Mouse (Mus musculus) CH12.LX (cell line): ENCODE results near the gene Tagln3. TPM values are rescaled to one million over a fixed set of nuclear protein-coding genes. Genes with fewer than 3 reads are reported as not detected.

ENCODE experiments used
- DNase-seq: peaks from one replicate; pipeline ENCODE4 v3.0.0-alpha.2; 2013; ENCODE audit errors: extremely low read depth
- H3K27ac ChIP-seq: 2 replicates; pipeline ENCODE4 v1.5.1; 2012; ENCODE audit warnings: low read depth, mild to moderate bottlenecking, control low read depth, moderate library complexity; ENCODE audit not compliant: insufficient read depth
- H3K27me3 ChIP-seq: replicated peaks from 2 replicates; pipeline ENCODE3; 2012; ENCODE audit warnings: inconsistent platforms
- H3K36me3 ChIP-seq, 2 experiments: replicated peaks in 1 of 2; 2 replicates each; pipeline versions ENCODE3 to v1.6.1; 2012; ENCODE audit warnings: inconsistent platforms in 1 of 2, low read length in 1 of 2, mild to moderate bottlenecking in 1 of 2, mixed read lengths in 1 of 2, moderate library complexity in 1 of 2; ENCODE audit not compliant: control insufficient read depth in 1 of 2, insufficient read depth in 1 of 2
- H3K4me1 ChIP-seq, 2 experiments: 2 replicates each; pipeline ENCODE4 v1.6.1; 2012; ENCODE audit warnings: inconsistent platforms in 1 of 2, moderate library complexity in 1 of 2; ENCODE audit not compliant: insufficient read depth in 2 of 2, control insufficient read depth in 1 of 2
- H3K4me2 ChIP-seq: 2 replicates; pipeline ENCODE4 v1.6.1; 2012; ENCODE audit warnings: low read depth, mild to moderate bottlenecking, control low read depth; ENCODE audit not compliant: poor library complexity, insufficient read depth, severe bottlenecking
- H3K4me3 ChIP-seq, 3 experiments: fragments of 150-350 bp in 1 of 3; sonication (generic) in 1 of 3; replicated peaks in 1 of 3; 2 replicates each; pipeline versions ENCODE3 to v1.5.1; 2011 to 2012; ENCODE audit warnings: low read depth in 2 of 3, low read length in 2 of 3, mild to moderate bottlenecking in 2 of 3, moderate library complexity in 2 of 3, control low read depth in 1 of 3, improper control_type of control experiment in 1 of 3, inconsistent platforms in 1 of 3, mixed read lengths in 1 of 3; ENCODE audit not compliant: poor library complexity in 1 of 3
- H3K79me2 ChIP-seq: replicated peaks from 2 replicates; pipeline ENCODE4 v1.6.1; 2012; ENCODE audit warnings: mild to moderate bottlenecking, moderate library complexity; ENCODE audit not compliant: control insufficient read depth, poor library complexity, insufficient read depth, severe bottlenecking; ENCODE audit errors: extremely low read depth
- H3K9ac ChIP-seq: 2 replicates; pipeline ENCODE4 v1.6.1; 2012; ENCODE audit warnings: low read depth, mild to moderate bottlenecking, control low read depth, moderate library complexity; ENCODE audit not compliant: insufficient read depth
- H3K9me3 ChIP-seq: replicated peaks from 2 replicates; pipeline ENCODE3; 2012; ENCODE audit warnings: low read length, inconsistent platforms, mixed read lengths
- CHD2 ChIP-seq: IDR thresholded peaks from 2 replicates; pipeline ENCODE4 v1.6.1; 2011; ENCODE audit warnings: low read length, improper control_type of control experiment
- CTCF ChIP-seq, 2 experiments: IDR thresholded peaks in 1 of 2; conservative IDR thresholded peaks in 1 of 2; 2 replicates each; pipeline ENCODE4 v1.5.1; 2011 to 2012; ENCODE audit warnings: low read depth in 2 of 2, low read length in 2 of 2, improper control_type of control experiment in 1 of 2, inconsistent platforms in 1 of 2, mild to moderate bottlenecking in 1 of 2, moderate library complexity in 1 of 2
- ELF1 ChIP-seq: IDR thresholded peaks from 2 replicates; pipeline ENCODE4 v1.6.1; 2014; ENCODE audit warnings: low read depth, mild to moderate bottlenecking, inconsistent platforms, low read length, improper control_type of control experiment
- EP300 ChIP-seq: IDR thresholded peaks from 2 replicates; pipeline ENCODE4 v1.6.1; 2011; ENCODE audit warnings: low read length, improper control_type of control experiment
- ETS1 ChIP-seq: conservative IDR thresholded peaks from 2 replicates; pipeline ENCODE4 v1.6.1; 2012; ENCODE audit warnings: low read depth, mild to moderate bottlenecking, inconsistent platforms, low read length, improper control_type of control experiment, moderate library complexity
- HCFC1 ChIP-seq: IDR thresholded peaks from 2 replicates; pipeline ENCODE4 v1.6.1; 2012; ENCODE audit warnings: low read depth, mild to moderate bottlenecking, inconsistent platforms, low read length, improper control_type of control experiment
- IRF4 ChIP-seq: IDR thresholded peaks from 2 replicates; pipeline ENCODE4 v1.6.1; 2014; ENCODE audit warnings: low read depth, mild to moderate bottlenecking, inconsistent platforms, low read length, improper control_type of control experiment
- MAZ ChIP-seq: IDR thresholded peaks from 2 replicates; pipeline ENCODE4 v1.6.1; 2012; ENCODE audit warnings: low read depth, mild to moderate bottlenecking, inconsistent platforms, low read length, improper control_type of control experiment, moderate library complexity
- MEF2A ChIP-seq: IDR thresholded peaks from 2 replicates; pipeline ENCODE4 v1.6.1; 2014; ENCODE audit warnings: low read depth, mild to moderate bottlenecking, inconsistent platforms, low read length, improper control_type of control experiment, borderline replicate concordance
- MXI1 ChIP-seq: IDR thresholded peaks from 2 replicates; pipeline ENCODE4 v1.6.1; 2011; ENCODE audit warnings: mild to moderate bottlenecking, low read depth, low read length, improper control_type of control experiment
- MYC ChIP-seq: IDR thresholded peaks from 2 replicates; pipeline ENCODE4 v1.6.1; 2011; ENCODE audit warnings: low read depth, mild to moderate bottlenecking, improper control_type of control experiment, low read length
- NELFE ChIP-seq: IDR thresholded peaks from 2 replicates; pipeline ENCODE4 v1.6.1; 2011; ENCODE audit warnings: low read depth, low read length, improper control_type of control experiment
- RAD21 ChIP-seq: IDR thresholded peaks from 2 replicates; pipeline ENCODE4 v1.6.1; 2011; ENCODE audit warnings: low read depth, mild to moderate bottlenecking, low read length, improper control_type of control experiment, moderate library complexity
- SMC3 ChIP-seq: IDR thresholded peaks from 2 replicates; pipeline ENCODE4 v1.6.1; 2011; ENCODE audit warnings: low read depth, low read length, improper control_type of control experiment
- TBP ChIP-seq: conservative IDR thresholded peaks from 2 replicates; pipeline ENCODE4 v1.6.1; 2011; ENCODE audit warnings: low read depth, low read length, improper control_type of control experiment
- TCF12 ChIP-seq: IDR thresholded peaks from 2 replicates; pipeline ENCODE4 v1.6.1; 2014; ENCODE audit warnings: low read depth, mild to moderate bottlenecking, inconsistent platforms, low read length, improper control_type of control experiment
- UBTF ChIP-seq: IDR thresholded peaks from 2 replicates; pipeline ENCODE4 v1.6.1; 2012; ENCODE audit warnings: low read depth, mild to moderate bottlenecking, inconsistent platforms, low read length, improper control_type of control experiment, moderate library complexity
- ZC3H11A ChIP-seq: IDR thresholded peaks from 2 replicates; pipeline ENCODE4 v1.6.1; 2012; ENCODE audit warnings: low read depth, mild to moderate bottlenecking, inconsistent platforms, low read length, improper control_type of control experiment
- dilution Hi-C: fragments of 300-500 bp; cut with MboI; formaldehyde crosslinking; loops from 2 replicates; pipeline ENCODE4 v1.14.3; 2020; ENCODE audit warnings: low sequenced_read_pairs; ENCODE audit not compliant: extremely low pct_unique_long_range_greater_than_20kb, extremely low pct_ligation_motif_present
- in situ Hi-C: fragments of 300-500 bp; cut with MboI; formaldehyde crosslinking; loops from 3 replicates; pipeline ENCODE4 v1.14.3; 2019; ENCODE audit warnings: low sequenced_read_pairs, low pct_ligation_motif_present, low pct_unique_long_range_greater_than_20kb, mixed read lengths
- polyA plus RNA-seq: library from polyadenylated mRNA; unstranded; fragments of >175 nt; gene quantifications from 2 replicates; pipeline ENCODE4 v1.2.1, GENCODE M21; 2012; ENCODE audit warnings: low read depth; ENCODE audit not compliant: insufficient read length
- total RNA-seq, 2 experiments: library from RNA; depleted of rRNA; stranded (reverse); fragments of 300-350 nt in 1 of 2; fragments of >200 nt in 1 of 2; gene quantifications; 2 replicates each; pipeline ENCODE4 v1.2.3; 2012 to 2014

Tagln3 gene
- total and polyA plus RNA-seq, 3 experiments: 0.17 to 0.69 (median 0.19) TPM

GRCm38 (mm10) chr16:45676462-45676861, 47.9 kb downstream of the Tagln3 start:
- H3K79me2 ChIP-seq: no peaks in the 10 kb centered on the region
- no peak overlapping the region for H3K4me3 ChIP-seq
- H3K27me3 ChIP-seq: no peaks in the 10 kb centered on the region
- no peak overlapping the region for H3K27ac ChIP-seq
- no peak overlapping the region for H3K4me2 ChIP-seq
- in situ Hi-C loops (no loop called here), dilution Hi-C loops (no loop called here)
- no peaks in the 10 kb centered on the region for H3K9me3 ChIP-seq
- H3K4me1 ChIP-seq: peaks cover 0 to 2% of the 10 kb centered on the region in 2 experiments; a peak in 1 of 4 replicates
- no peak overlapping the region for H3K9ac ChIP-seq
- no peaks in the 10 kb centered on the region for H3K36me3 ChIP-seq
- peak; percentile 36 for DNase-seq
- no peak for TF ChIP-seq MYC
- TF ChIP-seq TCF12: no peak
- no peak for TF ChIP-seq TBP
- no peak for TF ChIP-seq HCFC1
- peak; percentile 82 for TF ChIP-seq RAD21
- TF ChIP-seq SMC3: peak; percentile 50
- TF ChIP-seq IRF4: peak; percentile 50; the same call in 1 of the 2 replicates
- peak; percentile 51 to 79 for TF ChIP-seq CTCF (conservative IDR thresholded peaks at IDR 0.05 in 1 of 2, IDR thresholded peaks at IDR 0.05 in 1 of 2; ENCODE audit: low read depth in 2 of 2, low read length in 2 of 2)

GRCm38 (mm10) chr16:45670005-45670404, 54.4 kb downstream of the Tagln3 start:
- Histone ChIP-seq H3K9me3 (no peaks in the 10 kb centered on the region), H3K4me3 (no peak overlapping the region), H3K4me1 (peaks cover 5 to 8% of the 10 kb centered on the region in 2 experiments; a peak in 2 of 4 replicates), H3K9ac (no peak overlapping the region), H3K4me2 (no peak overlapping the region), H3K27ac (no peak overlapping the region), H3K79me2 (no peaks in the 10 kb centered on the region), H3K27me3 (no peaks in the 10 kb centered on the region), H3K36me3 (no peaks in the 10 kb centered on the region)
- dilution Hi-C loops (no loop called here), in situ Hi-C loops (no loop called here)
- TF ChIP-seq CTCF (conservative IDR thresholded peaks at IDR 0.05 in 1 of 2, IDR thresholded peaks at IDR 0.05 in 1 of 2; ENCODE audit: low read depth in 2 of 2, low read length in 2 of 2) (no peak), ELF1 (no peak), ETS1 (no peak), MXI1 (no peak), UBTF (no peak), IRF4 (no peak), MEF2A (no peak), MAZ (no peak), ZC3H11A (no peak), EP300 (no peak), NELFE (no peak), CHD2 (no peak)
- DNase-seq: no peak
